Mouse (Mus musculus) MEL (cell line): ENCODE measurements around the gene Olfr887.

Experiments used
- CHD2 ChIP-seq: IDR thresholded peaks from 2 replicates; pipeline ENCODE4 v1.6.1; 2011; ENCODE audit warnings: low read length, improper control_type of control experiment
- CTCF ChIP-seq, 3 experiments: IDR thresholded peaks in 2 of 3; conservative IDR thresholded peaks in 1 of 3; 2 replicates each; pipeline ENCODE4 v1.5.1; 2011 to 2012; ENCODE audit warnings: low read length in 3 of 3, low read depth in 2 of 3, mild to moderate bottlenecking in 2 of 3, improper control_type of control experiment in 1 of 3, inconsistent platforms in 1 of 3, mixed read lengths in 1 of 3, moderate library complexity in 1 of 3; ENCODE audit not compliant: control insufficient read depth in 1 of 3, insufficient read depth in 1 of 3, poor library complexity in 1 of 3, severe bottlenecking in 1 of 3
- EP300 ChIP-seq, 2 experiments: IDR thresholded peaks; 2 replicates each; pipeline ENCODE4 v1.6.1; 2011; ENCODE audit warnings: improper control_type of control experiment in 2 of 2, low read length in 2 of 2, low read depth in 1 of 2, mild to moderate bottlenecking in 1 of 2
- ETS1 ChIP-seq: IDR thresholded peaks from 2 replicates; pipeline ENCODE4 v1.6.1; 2012; ENCODE audit warnings: low read depth, mild to moderate bottlenecking, inconsistent platforms, low read length, improper control_type of control experiment, moderate library complexity
- HCFC1 ChIP-seq: IDR thresholded peaks from 2 replicates; pipeline ENCODE4 v1.6.1; 2012; ENCODE audit warnings: low read depth, mild to moderate bottlenecking, inconsistent platforms, low read length, improper control_type of control experiment, moderate library complexity
- MAX ChIP-seq: IDR thresholded peaks from 2 replicates; pipeline ENCODE4 v1.6.1; 2011; ENCODE audit warnings: low read length, improper control_type of control experiment
- MXI1 ChIP-seq: IDR thresholded peaks from 2 replicates; pipeline ENCODE4 v1.6.1; 2011; ENCODE audit warnings: mild to moderate bottlenecking, low read depth, low read length, improper control_type of control experiment
- NELFE ChIP-seq: IDR thresholded peaks from 2 replicates; pipeline ENCODE4 v1.6.1; 2011; ENCODE audit warnings: low read depth, low read length, improper control_type of control experiment
- NRF1 ChIP-seq: IDR thresholded peaks from 2 replicates; pipeline ENCODE4 v1.6.1; 2014; ENCODE audit warnings: low read depth, mild to moderate bottlenecking, inconsistent platforms, low read length, improper control_type of control experiment, moderate library complexity; ENCODE audit not compliant: poor library complexity, insufficient read depth, severe bottlenecking
- POLR2A ChIP-seq, 2 experiments: IDR thresholded peaks; 2 replicates each; pipeline ENCODE4 v1.6.1; 2011 to 2012; ENCODE audit warnings: low read length in 2 of 2, mild to moderate bottlenecking in 2 of 2, control low read depth in 1 of 2, improper control_type of control experiment in 1 of 2, low read depth in 1 of 2, moderate library complexity in 1 of 2; ENCODE audit not compliant: control insufficient read depth in 1 of 2, insufficient read depth in 1 of 2, poor library complexity in 1 of 2
- UBTF ChIP-seq: IDR thresholded peaks from 2 replicates; pipeline ENCODE4 v1.6.1; 2012; ENCODE audit warnings: low read depth, mild to moderate bottlenecking, inconsistent platforms, low read length, improper control_type of control experiment, moderate library complexity, borderline replicate concordance; ENCODE audit not compliant: insufficient read depth
- USF2 ChIP-seq, 2 experiments: IDR thresholded peaks; 2 replicates each; pipeline ENCODE4 v1.6.1; 2011 to 2012; ENCODE audit warnings: improper control_type of control experiment in 2 of 2, low read length in 2 of 2, borderline replicate concordance in 1 of 2, inconsistent platforms in 1 of 2, low read depth in 1 of 2, mild to moderate bottlenecking in 1 of 2; ENCODE audit not compliant: insufficient read depth in 1 of 2

DNA sequence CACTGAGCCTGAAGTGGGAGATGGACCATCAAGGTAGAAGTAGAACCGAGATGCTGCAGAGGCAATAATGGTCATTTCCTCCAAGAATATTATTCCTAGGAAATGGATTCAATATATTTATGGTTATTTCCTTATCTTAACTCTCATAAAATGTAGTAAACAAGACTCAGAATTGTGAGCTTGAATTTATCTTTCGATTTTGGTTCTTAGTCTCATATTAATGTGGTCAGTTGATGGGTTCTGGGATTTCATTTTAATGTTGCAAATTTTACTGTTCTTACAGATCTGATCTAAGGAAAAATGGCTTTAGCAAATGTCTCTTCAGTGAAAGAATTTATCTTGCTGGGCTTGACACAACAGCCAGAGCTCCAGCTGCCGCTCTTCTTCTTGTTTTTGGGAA lies 22.9 kb upstream of the Olfr887 start, which contains the start of gene Olfr885:
- no peak for TF ChIP-seq CTCF (IDR thresholded peaks at IDR 0.05 in 2 of 3, conservative IDR thresholded peaks at IDR 0.05 in 1 of 3; ENCODE audit: control insufficient read depth in 1 of 3, insufficient read depth in 1 of 3, low read depth in 2 of 3, low read length in 3 of 3, poor library complexity in 1 of 3, severe bottlenecking in 1 of 3)
- no peak for TF ChIP-seq UBTF
- TF ChIP-seq MAX = no peak
- TF ChIP-seq POLR2A (IDR thresholded peaks at IDR 0.05; ENCODE audit: control insufficient read depth in 1 of 2, insufficient read depth in 1 of 2, low read depth in 1 of 2, low read length in 2 of 2, poor library complexity in 1 of 2) = no peak
- no peak for TF ChIP-seq EP300 (IDR thresholded peaks at IDR 0.05; ENCODE audit: low read depth in 1 of 2, low read length in 2 of 2)
- no peak for TF ChIP-seq USF2 (IDR thresholded peaks at IDR 0.05; ENCODE audit: borderline replicate concordance in 1 of 2, insufficient read depth in 1 of 2, low read depth in 1 of 2, low read length in 2 of 2)
- TF ChIP-seq ETS1 = no peak
- TF ChIP-seq MXI1 = no peak
- no peak for TF ChIP-seq CHD2
- no peak for TF ChIP-seq NRF1
- no peak for TF ChIP-seq HCFC1
- TF ChIP-seq NELFE = no peak
